Mouse (Mus musculus) kidney, adult 8-10 months (tissue): ENCODE data around the gene Dock8.
A peak's percentile ranks its signal among the peaks of the same experiment; 100 is the strongest.

Experiments
- DNase-seq, 2 experiments: peaks; one replicate each; pipeline ENCODE4 v3.0.0; 2022

Gene Dock8

GRCm38 (mm10) chr19:25207731-25208361, 208.5 kb downstream of the Dock8 start:
- peak; percentile 45 to 58 for DNase-seq

DNA sequence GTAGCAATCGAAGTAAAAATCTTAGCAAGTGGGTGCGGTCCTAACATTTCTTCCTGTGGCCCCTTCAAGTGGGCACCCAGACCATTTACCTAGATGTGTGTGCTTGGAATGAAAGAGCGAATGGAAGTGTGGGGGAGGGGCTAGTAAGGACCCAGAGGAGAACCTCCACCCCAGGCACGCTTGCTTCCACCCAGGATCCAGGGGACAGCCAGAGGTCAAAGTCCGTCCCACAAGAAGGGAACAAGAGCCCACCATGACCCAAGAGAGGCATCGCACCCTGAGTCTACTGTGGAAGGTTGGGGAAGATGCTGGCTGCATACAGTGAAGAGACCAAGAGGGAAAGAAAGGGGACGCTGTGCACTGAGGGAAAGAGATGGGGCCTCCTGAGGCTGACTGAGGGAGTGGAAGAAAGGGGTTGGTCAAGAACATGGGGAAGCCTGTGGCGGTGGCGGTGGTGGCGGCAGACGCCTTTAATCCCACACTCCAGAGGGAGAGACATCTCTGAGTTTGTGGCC, 209.3 kb downstream of the Dock8 start:
- DNase-seq: no peak

DNA sequence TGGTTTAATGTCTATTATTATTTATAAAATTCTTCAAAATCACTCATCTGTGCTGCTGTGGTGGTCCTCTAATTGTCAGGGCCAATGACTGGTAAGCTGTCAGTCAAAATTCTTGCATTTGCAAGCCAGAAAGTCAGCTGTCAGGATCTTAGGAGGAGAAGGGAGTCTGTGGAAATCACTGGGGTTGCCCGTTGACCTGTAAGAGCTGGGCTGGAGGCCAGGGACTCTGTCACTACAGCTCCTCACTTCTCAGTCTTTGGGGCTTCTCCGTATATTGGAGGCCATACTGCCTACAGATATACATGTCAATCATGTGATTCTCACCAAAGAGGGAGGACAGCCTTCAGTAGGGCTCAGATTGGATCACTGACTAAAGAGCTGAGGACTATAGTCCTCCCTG, 221.3 kb downstream of the Dock8 start:
- peak; percentile 77 to 82 for DNase-seq

GRCm38 (mm10) chr19:25221964-25222640, 222.8 kb downstream of the Dock8 start:
- peak; percentile 82 to 92 for DNase-seq

- DNase-seq: no peak
Observed at GRCm38 (mm10) chr19:25230058-25230974, 231.0 kb downstream of the Dock8 start.

- no peak for DNase-seq
Observed at GRCm38 (mm10) chr19:25230975-25231334, 231.6 kb downstream of the Dock8 start.

- no peak for DNase-seq
Observed at GRCm38 (mm10) chr19:25232032-25232431, 232.7 kb downstream of the Dock8 start.

GRCm38 (mm10) chr19:25236596-25237491, 237.5 kb downstream of the Dock8 start, which contains the start of gene Kank1:
Gene Kank1 (plus strand): TSS chr19:25236975.
- DNase-seq: peak; percentile 80 to 85

GRCm38 (mm10) chr19:25237492-25238040, 238.2 kb downstream of the Dock8 start:
- DNase-seq: peak; percentile 72 to 73

- DNase-seq: no peak
Observed at GRCm38 (mm10) chr19:25238121-25238520, 238.8 kb downstream of the Dock8 start.

- peak in 1 of 2 experiments; percentile 41 for DNase-seq
Observed at GRCm38 (mm10) chr19:25243566-25243965, 244.2 kb downstream of the Dock8 start.

- DNase-seq: no peak
Observed at GRCm38 (mm10) chr19:25246062-25246461, 246.7 kb downstream of the Dock8 start.

DNA sequence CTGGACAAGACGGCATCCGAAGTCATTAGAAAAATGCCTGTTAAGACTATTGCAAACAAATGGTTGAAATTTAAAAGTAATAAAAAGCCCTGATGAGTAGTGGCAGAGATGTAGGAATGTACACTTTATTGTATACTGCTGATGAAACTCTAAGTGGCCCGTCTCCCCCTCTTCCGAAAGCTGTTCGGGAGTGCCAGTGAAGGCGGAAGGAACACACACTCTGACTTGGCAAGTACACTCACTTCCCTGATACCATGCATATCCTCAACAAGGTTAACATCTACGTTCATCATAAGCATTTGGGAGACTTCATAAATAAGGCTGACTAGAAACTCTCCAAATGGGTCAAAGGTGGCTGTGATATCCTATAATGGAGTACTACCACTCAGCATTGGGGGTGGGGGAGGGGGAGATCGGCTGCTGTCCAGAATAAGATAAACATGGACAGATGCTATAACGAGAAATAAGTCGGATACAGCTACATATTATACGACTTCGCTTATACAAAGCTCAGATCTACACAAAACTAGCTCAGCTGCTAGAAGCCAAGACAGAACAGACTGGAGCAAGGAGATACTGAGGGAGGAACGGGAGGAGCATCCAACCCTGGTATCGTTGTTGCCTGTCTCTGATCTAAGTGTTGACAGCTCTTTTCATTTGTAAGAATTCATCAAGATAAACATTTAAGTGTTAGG, 248.7 kb downstream of the Dock8 start:
- no peak for DNase-seq

DNA sequence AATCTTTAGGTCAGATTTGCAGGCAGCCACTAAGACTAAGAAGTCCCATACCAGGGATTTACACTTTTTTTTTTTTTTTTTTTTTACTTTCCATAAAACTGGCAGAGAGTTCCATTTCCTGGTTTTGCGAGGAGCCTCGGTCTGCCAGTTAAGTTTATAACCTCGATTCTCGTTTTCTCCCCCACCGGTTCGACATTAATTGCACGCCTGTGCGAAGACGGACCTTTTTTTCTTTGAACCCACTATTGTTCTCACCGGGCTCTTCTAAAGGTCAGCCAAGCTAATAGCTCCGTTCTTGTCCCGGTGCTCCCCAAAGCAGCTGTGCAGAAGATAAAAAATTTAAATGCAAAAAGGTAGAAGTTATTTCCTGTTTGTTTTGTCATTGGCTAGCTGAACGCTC, 249.9 kb downstream of the Dock8 start:
- peak in 1 of 2 experiments; percentile 49 for DNase-seq

DNA sequence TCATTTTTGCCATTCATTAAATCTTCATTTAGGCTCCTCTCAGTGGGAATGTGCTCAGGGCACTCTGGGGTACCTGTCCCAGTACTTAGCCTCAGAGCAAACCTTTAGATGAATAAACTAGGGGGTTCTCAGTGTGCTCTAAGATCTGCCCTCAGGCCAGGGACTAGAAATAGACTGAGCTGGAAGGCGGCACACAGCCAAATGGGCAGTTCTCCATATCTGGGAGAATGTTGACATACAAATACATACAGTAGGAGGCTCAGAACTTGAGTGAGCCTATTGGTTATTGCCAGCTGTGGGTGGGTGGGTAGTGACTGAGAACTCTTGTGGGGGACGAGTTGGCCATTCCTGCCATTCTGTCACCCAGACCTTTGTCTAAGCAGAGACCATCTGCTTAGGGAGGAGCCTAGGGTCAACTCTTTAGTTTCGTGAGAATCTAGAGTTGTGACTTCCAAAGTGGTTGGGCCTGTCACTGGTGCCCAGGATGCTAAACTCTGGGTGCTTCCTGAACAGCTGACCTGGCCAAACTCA, 252.3 kb downstream of the Dock8 start:
- no peak for DNase-seq
